Comparison of ENCODE assay signal across 8 mouse cellular contexts in genomic region chr11:111067787-111068186, GRCm38 (mm10). TPM values are rescaled to one million over a fixed set of nuclear protein-coding genes. Genes with fewer than 3 reads are reported as not detected.
A peak's percentile ranks its signal among the peaks of the same experiment; 100 is the strongest.
DNase-seq lines count a peak whose midpoint lies in the region; ATAC-seq and TF ChIP-seq lines count a peak whose summit lies in the region.
"Had no signal": no experiment of that assay in that cellular context is flagged by ENCODE, and none has a peak within 500 bp of the region (broad histone marks: within the 10 kb centered on the region; RNA-seq: fewer than 3 reads in every experiment).

No protein-coding gene starts in this region.

- peaks cover 12% of the 10 kb centered on the region for H3K27me3 ChIP-seq in lung, embryonic 14.5 days (ENCODE audit: insufficient read depth, low read length)
- no peaks in the 10 kb centered on the region for H3K27me3 ChIP-seq in heart, embryonic 16.5 days (ENCODE audit: control insufficient read depth, insufficient read depth, low read length)
- no peaks in the 10 kb centered on the region for H3K27me3 ChIP-seq in hindbrain, postnatal 0 days (ENCODE audit: insufficient read depth, low read length)
- H3K27me3 ChIP-seq in neural tube, embryonic 13.5 days: peaks cover 13% of the 10 kb centered on the region

- 65% methylated on average over 3 of the region's 3 CpGs for WGBS in lung, embryonic 14.5 days
- WGBS in lung, adult 2 months: 61% methylated on average over 3 of the region's 3 CpGs
- WGBS in heart, embryonic 16.5 days: 62% methylated on average over 3 of the region's 3 CpGs
- WGBS in hindbrain, postnatal 0 days: 67% methylated on average over 3 of the region's 3 CpGs
- WGBS in neural tube, embryonic 13.5 days: 69% methylated on average over 3 of the region's 3 CpGs

- no peaks in the 10 kb centered on the region for H3K36me3 ChIP-seq in lung, embryonic 14.5 days (ENCODE audit: insufficient read depth)
- peaks cover 13% of the 10 kb centered on the region for H3K36me3 ChIP-seq in heart, embryonic 16.5 days (ENCODE audit: control insufficient read depth, insufficient read depth)
- no peaks in the 10 kb centered on the region for H3K36me3 ChIP-seq in hindbrain, postnatal 0 days (ENCODE audit: insufficient read depth, low read length)
- no peaks in the 10 kb centered on the region for H3K36me3 ChIP-seq in neural tube, embryonic 13.5 days

- H3K4me1 ChIP-seq in lung, embryonic 14.5 days (ENCODE audit: insufficient read depth): no peaks in the 10 kb centered on the region
- H3K4me1 ChIP-seq in lung, adult 2 months (ENCODE audit: control insufficient read depth, insufficient read depth, low read length): no peaks in the 10 kb centered on the region; the same call in 1 of the 2 replicates
- H3K4me1 ChIP-seq in heart, embryonic 16.5 days (ENCODE audit: control insufficient read depth, insufficient read depth, low read length): peaks cover 21% of the 10 kb centered on the region
- H3K4me1 ChIP-seq in hindbrain, postnatal 0 days (ENCODE audit: insufficient read depth, low read length): no peaks in the 10 kb centered on the region
- H3K4me1 ChIP-seq in neural tube, embryonic 13.5 days (replicated peaks): peaks cover 34% of the 10 kb centered on the region

- TF ChIP-seq POLR2A in lung, adult 2 months (IDR thresholded peaks at IDR 0.05; ENCODE audit: borderline replicate concordance, extremely low read depth, low read depth, low read length): no peak

- H3K4me3 ChIP-seq in lung, embryonic 14.5 days (ENCODE audit: low read depth, low read length): peak overlapping the region; percentile 59; the same call in 1 of the 2 replicates
- no peak overlapping the region for H3K4me3 ChIP-seq in lung, adult 2 months (replicated peaks; ENCODE audit: extremely low read depth, low read depth, low read length)
- peak overlapping the region; percentile 75 for H3K4me3 ChIP-seq in heart, embryonic 16.5 days (ENCODE audit: low read length)
- peak overlapping the region; percentile 72; the same call in 1 of the 2 replicates for H3K4me3 ChIP-seq in hindbrain, postnatal 0 days (ENCODE audit: low read length)
- H3K4me3 ChIP-seq in neural tube, embryonic 13.5 days: peak overlapping the region; percentile 69; the same call in 1 of the 2 replicates

- TF ChIP-seq CTCF in lung, embryonic 14.5 days (IDR thresholded peaks at IDR 0.05; ENCODE audit: low read depth): no peak
- no peak for TF ChIP-seq CTCF in lung, adult 2 months (IDR thresholded peaks at IDR 0.05; ENCODE audit: insufficient read depth, low read length)
- no peak for TF ChIP-seq CTCF in hindbrain, postnatal 0 days (IDR thresholded peaks at IDR 0.05; ENCODE audit: low read depth)

- H3K4me2 ChIP-seq in lung, embryonic 14.5 days: peak overlapping the region; percentile 93
- H3K4me2 ChIP-seq in heart, embryonic 16.5 days (ENCODE audit: low read depth, low read length): peak overlapping the region; percentile 95
- peak overlapping the region; percentile 99 for H3K4me2 ChIP-seq in hindbrain, postnatal 0 days (ENCODE audit: low read depth, low read length)
- peak overlapping the region; percentile 97 for H3K4me2 ChIP-seq in neural tube, embryonic 13.5 days

- no peak overlapping the region for H3K9ac ChIP-seq in lung, embryonic 14.5 days
- H3K9ac ChIP-seq in heart, embryonic 16.5 days (ENCODE audit: low read length): peak overlapping the region; percentile 89
- H3K9ac ChIP-seq in hindbrain, postnatal 0 days (replicated peaks; ENCODE audit: low read length): no peak overlapping the region
- no peak overlapping the region; the same call in 1 of the 2 replicates for H3K9ac ChIP-seq in neural tube, embryonic 13.5 days

- DNase-seq in lung, embryonic 14.5 days: no peak
- no peak for DNase-seq in lung, adult 2 months
- no peak for DNase-seq in hindbrain, postnatal 0 days (ENCODE audit: low spot score)
- no peak for DNase-seq in gastrocnemius, adult 8-10 months (ENCODE audit: low spot score in 2 of 2)
- DNase-seq: adrenal gland, postnatal 25 days had no signal

- H3K27ac ChIP-seq in lung, embryonic 14.5 days (ENCODE audit: low read depth): no peak overlapping the region
- peak overlapping the region; percentile 56 for H3K27ac ChIP-seq in heart, embryonic 16.5 days (ENCODE audit: low read length)
- H3K27ac ChIP-seq in hindbrain, postnatal 0 days: no peak overlapping the region
- no peak overlapping the region for H3K27ac ChIP-seq in neural tube, embryonic 13.5 days (replicated peaks)

- no peaks in the 10 kb centered on the region for H3K9me3 ChIP-seq in lung, embryonic 14.5 days (ENCODE audit: low read depth, low read length)
- no peaks in the 10 kb centered on the region for H3K9me3 ChIP-seq in heart, embryonic 16.5 days (replicated peaks; ENCODE audit: control insufficient read depth, low read length)
- no peaks in the 10 kb centered on the region for H3K9me3 ChIP-seq in hindbrain, postnatal 0 days (ENCODE audit: low read length)
- H3K9me3 ChIP-seq in neural tube, embryonic 13.5 days: no peaks in the 10 kb centered on the region

- ATAC-seq in lung, embryonic 14.5 days (ENCODE audit: insufficient read depth): no peak
- ATAC-seq in heart, embryonic 16.5 days (replicated peaks; ENCODE audit: extremely low read depth, insufficient read depth, low FRiP score): no peak
- no peak for ATAC-seq in hindbrain, postnatal 0 days
- ATAC-seq in neural tube, embryonic 13.5 days (ENCODE audit: low read depth): no peak
- ATAC-seq in activated CD4-positive, CD25-positive, alpha-beta regulatory T cell, adult 4 months: no peak

RNA-seq across cellular contexts. Expression of gene Kcnj2, which starts 1.8 kb away (rescaled TPM):
- polyA plus RNA-seq in lung, embryonic 14.5 days (2014; fragmentation: Nextera tagmentation; extraction: Ambion mirVana): 0.80 and 0.88 TPM in 2 replicates
- polyA plus RNA-seq in lung, adult 2 months (2012; rRNA removed): 2.6 and 3.8 TPM in 2 replicates
- 6.0 and 6.9 TPM in 2 replicates for polyA plus RNA-seq in heart, embryonic 16.5 days (2015; fragmentation: Nextera tagmentation; extraction: Ambion mirVana)
- 3.5 and 4.6 TPM in 2 replicates for total RNA-seq in hindbrain, postnatal 0 days (2014; rRNA removed)
- 0.34 and 0.44 TPM in 2 replicates for polyA plus RNA-seq in hindbrain, postnatal 0 days (2015; fragmentation: Nextera tagmentation; extraction: Ambion mirVana)
- polyA plus RNA-seq in neural tube, embryonic 13.5 days (2015; fragmentation: Nextera tagmentation; extraction: Ambion mirVana): 1.1 and 1.2 TPM in 2 replicates
- total RNA-seq in gastrocnemius, adult 8-10 months (2022): 10 to 100 TPM; 43.3 to 55.5 (median 47.5) TPM
- polyA plus RNA-seq in activated CD4-positive, CD25-positive, alpha-beta regulatory T cell, adult 4 months (2017; shearing (Covaris generic)): under 1 TPM in 1 of 2 experiments, not detected in 1; 0.09 TPM
